Mouse (Mus musculus) neural tube, embryonic 11.5 days (tissue): ENCODE measurements around the gene Asb17. TPM values are rescaled to one million over a fixed set of nuclear protein-coding genes. Genes with fewer than 3 reads are reported as not detected.

Experiments
- ATAC-seq: fragments of 200-750 bp; cut with Nextera tagmentation; 2 replicates; pipeline ENCODE4 v1.8.0; 2017; ENCODE audit warnings: moderate number of reproducible peaks, mild to moderate bottlenecking, moderate TSS enrichment, moderate library complexity; ENCODE audit not compliant: insufficient read depth, low FRiP score, low TSS enrichment
- DNase-seq: peaks from one replicate; pipeline ENCODE4 v3.0.0-alpha.2; 2015; ENCODE audit warnings: low spot score
- H3K27ac ChIP-seq: fragments of 300-500 bp; sonication (generic); 2 replicates; pipeline ENCODE4 v1.5.1; 2014; ENCODE audit warnings: low read depth, mild to moderate bottlenecking, low read length
- H3K27me3 ChIP-seq: fragments of 300-500 bp; sonication (generic); 2 replicates; pipeline ENCODE4 v1.6.1; 2014; ENCODE audit warnings: mild to moderate bottlenecking, low read length, mixed read lengths; ENCODE audit not compliant: control insufficient read depth, insufficient read depth
- H3K36me3 ChIP-seq: fragments of 300-500 bp; sonication (generic); 2 replicates; pipeline ENCODE4 v1.6.1; 2014; ENCODE audit warnings: mild to moderate bottlenecking, low read length, moderate library complexity, mixed read lengths; ENCODE audit not compliant: control insufficient read depth, insufficient read depth
- H3K4me1 ChIP-seq: fragments of 300-500 bp; sonication (generic); 2 replicates; pipeline ENCODE4 v1.6.1; 2014; ENCODE audit warnings: low read length, mixed read lengths; ENCODE audit not compliant: control insufficient read depth, insufficient read depth
- H3K4me2 ChIP-seq: fragments of 300-500 bp; sonication (generic); 2 replicates; pipeline ENCODE4 v1.6.1; 2014; ENCODE audit warnings: low read depth, mild to moderate bottlenecking, moderate library complexity
- H3K4me3 ChIP-seq: fragments of 300-500 bp; sonication (generic); 2 replicates; pipeline ENCODE4 v1.5.1; 2014; ENCODE audit warnings: low read depth, low read length
- H3K9ac ChIP-seq: fragments of 300-500 bp; sonication (generic); 2 replicates; pipeline ENCODE4 v1.6.1; 2014; ENCODE audit warnings: mild to moderate bottlenecking, low read length
- H3K9me3 ChIP-seq: fragments of 300-500 bp; sonication (generic); 2 replicates; pipeline ENCODE4 v1.6.1; 2016; ENCODE audit warnings: low read length; ENCODE audit not compliant: control insufficient read depth
- WGBS: fragments of 180-500 bp; shearing (Covaris S2); extraction: QIAGEN DNeasy Blood & Tissue Kit; methylation state at CpG from one replicate; pipeline ENCODE4 v1.1.7; 2014; 5-methylcytosine and 5-hydroxymethylcytosine counted together
- polyA plus RNA-seq: library from polyadenylated mRNA; unstranded; fragments of >200 nt; fragmentation: Nextera tagmentation; extraction: Ambion mirVana; gene quantifications from 2 replicates; pipeline ENCODE4 v1.2.1, GENCODE M21; 2014

The Asb17 gene
- polyA plus RNA-seq, 1 experiment from 2014 or later: 0.44 TPM

GRCm38 (mm10) chr3:153837593-153837992, 6.4 kb upstream of the Asb17 start:
- WGBS: 64% methylated on average over 4 of the region's 4 CpGs
- no peak overlapping the region for H3K27ac ChIP-seq
- H3K4me3 ChIP-seq: no peak overlapping the region
- DNase-seq (no peak), ATAC-seq (no peak)
- no peak overlapping the region for H3K4me2 ChIP-seq
- H3K9ac ChIP-seq: no peak overlapping the region
- H3K36me3 ChIP-seq: no peaks in the 10 kb centered on the region
- no peaks in the 10 kb centered on the region for H3K4me1 ChIP-seq
- H3K27me3 ChIP-seq: no peaks in the 10 kb centered on the region
- H3K9me3 ChIP-seq: no peaks in the 10 kb centered on the region

- Histone ChIP-seq H3K36me3 (no peaks in the 10 kb centered on the region), H3K27ac (no peak overlapping the region), H3K4me3 (no peak overlapping the region), H3K27me3 (no peaks in the 10 kb centered on the region), H3K4me2 (no peak overlapping the region), H3K9ac (no peak overlapping the region), H3K9me3 (no peaks in the 10 kb centered on the region), H3K4me1 (no peaks in the 10 kb centered on the region)
- DNase-seq (no peak), ATAC-seq (no peak)
- WGBS: 95% methylated on average over 9 of the region's 9 CpGs
Measured at GRCm38 (mm10) chr3:153844757-153845156, 748 bp downstream of the Asb17 start.

- H3K4me3 ChIP-seq: no peak overlapping the region
Measured at GRCm38 (mm10) chr3:153845500-153845899, 1.5 kb downstream of the Asb17 start.

GRCm38 (mm10) chr3:153846109-153846508, 2.1 kb downstream of the Asb17 start:
- WGBS: 98% methylated on average over 4 of the region's 4 CpGs
- no peak overlapping the region for H3K4me3 ChIP-seq
- DNase-seq: no peak
- no peaks in the 10 kb centered on the region for H3K36me3 ChIP-seq
- H3K4me1 ChIP-seq: no peaks in the 10 kb centered on the region
- no peak overlapping the region for H3K27ac ChIP-seq
- H3K9ac ChIP-seq: no peak overlapping the region
- no peaks in the 10 kb centered on the region for H3K9me3 ChIP-seq
- no peaks in the 10 kb centered on the region for H3K27me3 ChIP-seq
- H3K4me2 ChIP-seq: no peak overlapping the region
- ATAC-seq: no peak

More at GRCm38 (mm10) chr3:153845500-153845899, 1.5 kb downstream of the Asb17 start:
- WGBS: 86% methylated on average over 2 of the region's 2 CpGs
- Histone ChIP-seq H3K27me3 (no peaks in the 10 kb centered on the region), H3K36me3 (no peaks in the 10 kb centered on the region), H3K9me3 (no peaks in the 10 kb centered on the region), H3K4me1 (no peaks in the 10 kb centered on the region), H3K27ac (no peak overlapping the region), H3K4me2 (no peak overlapping the region), H3K9ac (no peak overlapping the region)
- no peak for DNase-seq
- ATAC-seq: no peak

- DNase-seq (no peak), ATAC-seq (no peak)
- Histone ChIP-seq H3K9me3 (no peaks in the 10 kb centered on the region), H3K4me1 (no peaks in the 10 kb centered on the region), H3K27me3 (no peaks in the 10 kb centered on the region), H3K36me3 (no peaks in the 10 kb centered on the region), H3K4me3 (no peak overlapping the region), H3K9ac (no peak overlapping the region), H3K27ac (no peak overlapping the region), H3K4me2 (no peak overlapping the region)
- whole genome bisulfite sequencing: 82% methylated on average over 7 of the region's 7 CpGs
Measured at GRCm38 (mm10) chr3:153847207-153847733, 3.3 kb downstream of the Asb17 start.

- Histone ChIP-seq H3K36me3 (no peaks in the 10 kb centered on the region), H3K4me3 (no peak overlapping the region), H3K4me2 (no peak overlapping the region), H3K9ac (no peak overlapping the region), H3K9me3 (no peaks in the 10 kb centered on the region), H3K4me1 (no peaks in the 10 kb centered on the region), H3K27me3 (no peaks in the 10 kb centered on the region), H3K27ac (no peak overlapping the region)
- DNase-seq (no peak), ATAC-seq (no peak)
- WGBS: 9% methylated on average over 5 of the region's 5 CpGs
Measured at GRCm38 (mm10) chr3:153849368-153850015, 5.5 kb downstream of the Asb17 start.

- ATAC-seq: no peak
- no peak overlapping the region for H3K4me2 ChIP-seq
- no peaks in the 10 kb centered on the region for H3K4me1 ChIP-seq
- H3K4me3 ChIP-seq: no peak overlapping the region
- no peak overlapping the region for H3K9ac ChIP-seq
- H3K9me3 ChIP-seq: no peaks in the 10 kb centered on the region
- H3K27me3 ChIP-seq: no peaks in the 10 kb centered on the region
- 91% methylated on average over 7 of the region's 7 CpGs for WGBS
- no peaks in the 10 kb centered on the region for H3K36me3 ChIP-seq
- DNase-seq: no peak
- H3K27ac ChIP-seq: no peak overlapping the region
Measured at GRCm38 (mm10) chr3:153850759-153851158, 6.8 kb downstream of the Asb17 start.

DNA sequence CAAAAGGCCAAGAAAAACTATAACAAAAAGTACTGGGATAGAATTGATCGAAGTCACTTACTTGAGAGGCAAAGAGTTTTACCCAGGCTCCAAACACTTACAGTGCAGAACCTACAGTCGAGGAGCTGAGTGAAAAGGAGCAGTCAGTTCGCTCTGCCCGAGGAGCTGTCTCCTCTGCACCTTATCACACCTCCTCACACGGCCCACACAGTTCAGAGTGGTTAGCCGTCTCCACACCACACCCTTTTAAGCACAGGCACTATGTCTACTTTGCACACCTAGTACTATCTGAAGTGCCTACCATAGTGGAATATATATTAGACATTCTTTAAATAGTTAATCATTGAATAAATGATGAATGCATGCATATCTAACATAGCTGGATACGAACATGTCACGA, 8.3 kb downstream of the Asb17 start:
- no peak overlapping the region for H3K4me2 ChIP-seq
- H3K36me3 ChIP-seq: no peaks in the 10 kb centered on the region
- no peaks in the 10 kb centered on the region for H3K4me1 ChIP-seq
- no peak for ATAC-seq
- no peak for DNase-seq
- no peak overlapping the region for H3K9ac ChIP-seq
- H3K4me3 ChIP-seq: no peak overlapping the region
- 80% methylated on average over 8 of the region's 8 CpGs for WGBS
- H3K27me3 ChIP-seq: no peaks in the 10 kb centered on the region
- no peak overlapping the region for H3K27ac ChIP-seq
- no peaks in the 10 kb centered on the region for H3K9me3 ChIP-seq

DNA sequence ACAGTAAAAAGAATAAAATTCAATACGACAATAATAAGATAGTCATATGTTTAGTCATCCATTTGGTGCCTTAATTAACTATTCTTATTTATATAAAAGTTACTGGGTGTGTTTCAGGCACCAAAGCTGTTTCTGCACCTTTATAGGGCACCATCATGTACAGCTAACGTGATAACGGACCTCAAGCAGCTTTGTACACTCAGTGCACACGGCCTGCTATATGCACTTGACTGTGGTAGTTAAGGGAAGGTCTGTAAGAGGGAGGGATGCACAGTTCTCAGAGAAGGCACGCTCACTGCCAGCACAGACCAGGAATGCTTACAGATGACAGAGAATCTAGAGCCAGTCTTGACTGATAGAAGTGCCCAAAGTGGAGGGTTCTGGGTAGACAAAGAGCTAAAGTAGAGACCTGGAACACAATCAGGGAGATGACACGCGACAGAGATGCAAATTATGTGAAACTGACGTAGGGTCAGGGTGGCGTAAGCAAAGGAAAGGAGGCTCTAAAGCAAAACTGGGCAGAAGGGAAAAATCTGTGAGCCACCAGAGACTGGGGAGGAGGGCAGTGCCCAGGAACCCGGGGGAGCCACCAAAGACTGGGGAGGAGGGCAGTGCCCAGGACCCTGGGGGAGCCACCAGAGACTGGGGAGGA, 14.5 kb downstream of the Asb17 start:
- Histone ChIP-seq H3K27ac (no peak overlapping the region), H3K36me3 (no peaks in the 10 kb centered on the region), H3K9ac (no peak overlapping the region), H3K4me1 (no peaks in the 10 kb centered on the region), H3K4me2 (no peak overlapping the region), H3K27me3 (no peaks in the 10 kb centered on the region), H3K4me3 (no peak overlapping the region), H3K9me3 (no peaks in the 10 kb centered on the region)
- ATAC-seq (no peak), DNase-seq (no peak)
- WGBS: 87% methylated on average over 10 of the region's 10 CpGs
